Mouse (Mus musculus) embryonic facial prominence, embryonic 10.5 days (tissue): ENCODE measurements at regions not wholly inside any gene's neighbourhood (a gene's known extent, or its start where the extent isn't known, plus 50 kb on each side); places are given as distances from the start of the nearest gene placed in this dataset.

Experiments used
- DNase-seq: peaks from one replicate; pipeline ENCODE4 v3.0.0-alpha.2; 2017; ENCODE audit warnings: low spot score
- H3K27ac ChIP-seq: fragments of 300-500 bp; sonication (generic); replicated peaks from 2 replicates; pipeline ENCODE4 v1.5.1; 2016; ENCODE audit warnings: mild to moderate bottlenecking
- H3K27me3 ChIP-seq: fragments of 300-500 bp; sonication (generic); replicated peaks from 2 replicates; pipeline ENCODE4 v1.6.1; 2016; ENCODE audit warnings: low read depth, mild to moderate bottlenecking; ENCODE audit not compliant: poor library complexity, severe bottlenecking
- H3K36me3 ChIP-seq: fragments of 300-500 bp; sonication (generic); replicated peaks from 2 replicates; pipeline ENCODE4 v1.6.1; 2016; ENCODE audit warnings: mild to moderate bottlenecking, moderate library complexity
- H3K4me1 ChIP-seq: fragments of 300-500 bp; sonication (generic); 2 replicates; pipeline ENCODE4 v1.6.1; 2016
- H3K4me3 ChIP-seq: fragments of 300-500 bp; sonication (generic); 2 replicates; pipeline ENCODE4 v1.5.1; 2016; ENCODE audit warnings: mild to moderate bottlenecking, moderate library complexity
- H3K9me3 ChIP-seq: fragments of 300-500 bp; sonication (generic); 2 replicates; pipeline ENCODE4 v1.6.1; 2016; ENCODE audit warnings: mild to moderate bottlenecking
- WGBS: fragments of 180-500 bp; shearing (Covaris S2); methylation state at CpG from one replicate; pipeline ENCODE4 v1.1.7; 2016; 5-methylcytosine and 5-hydroxymethylcytosine counted together

GRCm38 (mm10) chr13:52702201-52702611, 119.2 kb downstream of the Syk start:
- Histone ChIP-seq H3K27me3 (peaks cover 33% of the 10 kb centered on the region), H3K4me1 (peaks cover 43% of the 10 kb centered on the region), H3K4me3 (0 out of 2 replicates have a peak overlapping the region, but pooled peaks have one; percentile 11), H3K9me3 (no peaks in the 10 kb centered on the region), H3K27ac (peak overlapping the region; percentile 71), H3K36me3 (no peaks in the 10 kb centered on the region)
- WGBS = 18% methylated on average over 15 of the region's 15 CpGs
- peak; percentile 67 for DNase-seq

GRCm38 (mm10) chr13:52703401-52704164, 120.6 kb downstream of the Syk start:
- Histone ChIP-seq H3K27ac (no peak overlapping the region), H3K36me3 (no peaks in the 10 kb centered on the region), H3K4me3 (0 out of 2 replicates have a peak overlapping the region, but pooled peaks have one; percentile 2), H3K9me3 (no peaks in the 10 kb centered on the region), H3K4me1 (peaks cover 47% of the 10 kb centered on the region), H3K27me3 (peaks cover 43% of the 10 kb centered on the region)
- DNase-seq = peak; percentile 79
- 26% methylated on average over 12 of the region's 12 CpGs for WGBS

- Histone ChIP-seq H3K9me3 (no peaks in the 10 kb centered on the region), H3K4me1 (peaks cover 53% of the 10 kb centered on the region), H3K36me3 (no peaks in the 10 kb centered on the region), H3K27me3 (peaks cover 51% of the 10 kb centered on the region), H3K27ac (no peak overlapping the region), H3K4me3 (no peak overlapping the region)
- 79% methylated on average over 3 of the region's 3 CpGs for WGBS
- no peak for DNase-seq
These were observed 121.7 kb downstream of the Syk start for GRCm38 (mm10) chr13:52704673-52705072.

- peaks cover 54% of the 10 kb centered on the region for H3K27me3 ChIP-seq
- no peaks in the 10 kb centered on the region for H3K9me3 ChIP-seq
- H3K27ac ChIP-seq = no peak overlapping the region
- WGBS = 48% methylated on average over 5 of the region's 5 CpGs
- H3K4me1 ChIP-seq = peaks cover 28% of the 10 kb centered on the region
- no peak overlapping the region for H3K4me3 ChIP-seq
- H3K36me3 ChIP-seq = no peaks in the 10 kb centered on the region
- no peak for DNase-seq
These were observed 126.6 kb downstream of the Syk start for GRCm38 (mm10) chr13:52709580-52709979.

- no peak overlapping the region for H3K4me3 ChIP-seq
- 34% methylated on average over 9 of the region's 9 CpGs for WGBS
- no peak overlapping the region for H3K27ac ChIP-seq
These were observed 128.9 kb downstream of the Syk start for GRCm38 (mm10) chr13:52711713-52712369.

GRCm38 (mm10) chr13:52721463-52721862, 138.5 kb downstream of the Syk start:
- no peak for DNase-seq
- WGBS = 88% methylated on average over 6 of the region's 6 CpGs
- H3K36me3 ChIP-seq = no peaks in the 10 kb centered on the region

More at GRCm38 (mm10) chr13:52711713-52712369, 128.9 kb downstream of the Syk start:
- Histone ChIP-seq H3K27me3 (peaks cover 44% of the 10 kb centered on the region), H3K36me3 (no peaks in the 10 kb centered on the region), H3K4me1 (peaks cover 28% of the 10 kb centered on the region), H3K9me3 (no peaks in the 10 kb centered on the region)
- peak; percentile 83 for DNase-seq

GRCm38 (mm10) chr13:52722718-52723117, 139.7 kb downstream of the Syk start:
- no peak overlapping the region for H3K27ac ChIP-seq
- no peaks in the 10 kb centered on the region for H3K27me3 ChIP-seq
- no peaks in the 10 kb centered on the region for H3K36me3 ChIP-seq
- H3K4me1 ChIP-seq = no peaks in the 10 kb centered on the region
- DNase-seq = no peak
- 84% methylated on average over 3 of the region's 3 CpGs for WGBS
- H3K9me3 ChIP-seq = no peaks in the 10 kb centered on the region
- H3K4me3 ChIP-seq = no peak overlapping the region

More at GRCm38 (mm10) chr13:52721463-52721862, 138.5 kb downstream of the Syk start:
- no peak overlapping the region for H3K4me3 ChIP-seq
- no peak overlapping the region for H3K27ac ChIP-seq
- no peaks in the 10 kb centered on the region for H3K9me3 ChIP-seq
- no peaks in the 10 kb centered on the region for H3K4me1 ChIP-seq
- no peaks in the 10 kb centered on the region for H3K27me3 ChIP-seq

- Histone ChIP-seq H3K9me3 (no peaks in the 10 kb centered on the region), H3K4me1 (peaks cover 8% of the 10 kb centered on the region), H3K4me3 (no peak overlapping the region), H3K27me3 (no peaks in the 10 kb centered on the region), H3K36me3 (no peaks in the 10 kb centered on the region), H3K27ac (no peak overlapping the region)
- 76% methylated on average over 10 of the region's 10 CpGs for WGBS
- DNase-seq = no peak
These were observed 143.1 kb downstream of the Syk start for GRCm38 (mm10) chr13:52726043-52726442.

- 86% methylated on average over 3 of the region's 3 CpGs for WGBS
- peaks cover 8% of the 10 kb centered on the region for H3K4me1 ChIP-seq
- no peaks in the 10 kb centered on the region for H3K9me3 ChIP-seq
- no peak overlapping the region for H3K27ac ChIP-seq
- no peak for DNase-seq
- no peaks in the 10 kb centered on the region for H3K36me3 ChIP-seq
- no peak overlapping the region for H3K4me3 ChIP-seq
- H3K27me3 ChIP-seq = no peaks in the 10 kb centered on the region
These were observed 143.6 kb downstream of the Syk start for GRCm38 (mm10) chr13:52726525-52726924.

GRCm38 (mm10) chr13:52735453-52735933, 152.5 kb downstream of the Syk start:
- Histone ChIP-seq H3K27me3 (no peaks in the 10 kb centered on the region; the same call in 1 of the 2 replicates), H3K4me3 (no peak overlapping the region)
- WGBS = 92% methylated on average over 6 of the region's 6 CpGs

GRCm38 (mm10) chr13:52735934-52736523, 153.1 kb downstream of the Syk start:
- 80% methylated on average over 19 of the region's 19 CpGs for WGBS
- no peak overlapping the region for H3K4me3 ChIP-seq
- no peak overlapping the region for H3K27ac ChIP-seq
- no peaks in the 10 kb centered on the region for H3K4me1 ChIP-seq
- H3K9me3 ChIP-seq = no peaks in the 10 kb centered on the region
- no peaks in the 10 kb centered on the region; the same call in 1 of the 2 replicates for H3K27me3 ChIP-seq
- no peaks in the 10 kb centered on the region for H3K36me3 ChIP-seq
- DNase-seq = no peak

More at GRCm38 (mm10) chr13:52735453-52735933, 152.5 kb downstream of the Syk start:
- Histone ChIP-seq H3K27ac (no peak overlapping the region), H3K4me1 (peaks cover 5% of the 10 kb centered on the region), H3K36me3 (no peaks in the 10 kb centered on the region), H3K9me3 (no peaks in the 10 kb centered on the region)
- DNase-seq = no peak

- DNase-seq = no peak
These were observed 155.2 kb downstream of the Syk start for GRCm38 (mm10) chr13:52738095-52738660.

More at GRCm38 (mm10) chr13:52738095-52738660, 155.2 kb downstream of the Syk start:
- Histone ChIP-seq H3K27ac (no peak overlapping the region), H3K4me1 (no peaks in the 10 kb centered on the region), H3K27me3 (no peaks in the 10 kb centered on the region; the same call in 1 of the 2 replicates), H3K4me3 (no peak overlapping the region), H3K9me3 (no peaks in the 10 kb centered on the region), H3K36me3 (no peaks in the 10 kb centered on the region)
- 76% methylated on average over 9 of the region's 9 CpGs for WGBS
